Mouse (Mus musculus) adrenal gland, adult 8-10 months (tissue): ENCODE data around the gene Aqp2. TPM values are rescaled to one million over a fixed set of nuclear protein-coding genes. Genes with fewer than 3 reads are reported as not detected.

Experiments
- DNase-seq: peaks from one replicate; pipeline ENCODE4 v3.0.0; 2022
- total RNA-seq, 4 experiments: library from RNA; stranded (reverse); gene quantifications; 2 replicates each; pipeline ENCODE4 v1.2.4; 2022

The Aqp2 gene
- total RNA-seq, 4 experiments from 2014 or later = 1.0 to 5.2 (median 1.9) TPM

DNA sequence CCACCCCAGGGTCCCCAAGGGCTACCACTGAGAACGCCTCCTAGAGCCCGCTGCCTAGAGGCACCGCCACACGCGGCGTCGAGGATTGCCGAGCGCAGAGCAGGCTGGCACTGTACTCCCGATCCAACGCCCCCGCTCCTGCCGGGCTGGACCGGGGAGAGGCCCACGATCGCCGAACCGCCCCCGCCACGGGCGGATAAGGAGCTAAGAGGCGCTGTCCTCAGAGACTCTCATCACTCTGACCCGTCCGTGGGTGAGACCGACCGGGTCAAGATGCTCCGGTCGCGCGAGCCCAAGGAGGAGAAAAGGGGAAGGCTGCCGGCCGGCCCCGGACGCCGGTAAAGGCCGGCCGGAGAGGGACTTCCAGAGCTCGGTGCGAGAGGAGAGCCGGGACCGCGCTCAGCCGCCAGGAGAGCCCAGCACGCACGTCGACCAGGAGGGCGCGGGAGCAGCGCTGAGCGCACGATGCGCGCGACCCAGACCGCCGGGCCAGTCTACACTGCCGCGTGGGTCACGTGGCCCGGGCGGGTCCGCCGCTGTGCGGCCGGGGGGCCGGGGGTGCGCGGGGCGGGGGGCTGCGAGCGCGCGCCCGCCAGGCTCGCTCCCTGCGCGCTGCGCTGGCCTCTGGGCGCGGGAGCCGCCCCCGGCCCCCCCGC, 11.7 kb downstream of the Aqp2 start, which contains the start of gene Aqp5:
Gene Aqp5 (plus strand): TSS at position 354 of the 656 bp plus-strand sequence.
- no peak for DNase-seq

DNA sequence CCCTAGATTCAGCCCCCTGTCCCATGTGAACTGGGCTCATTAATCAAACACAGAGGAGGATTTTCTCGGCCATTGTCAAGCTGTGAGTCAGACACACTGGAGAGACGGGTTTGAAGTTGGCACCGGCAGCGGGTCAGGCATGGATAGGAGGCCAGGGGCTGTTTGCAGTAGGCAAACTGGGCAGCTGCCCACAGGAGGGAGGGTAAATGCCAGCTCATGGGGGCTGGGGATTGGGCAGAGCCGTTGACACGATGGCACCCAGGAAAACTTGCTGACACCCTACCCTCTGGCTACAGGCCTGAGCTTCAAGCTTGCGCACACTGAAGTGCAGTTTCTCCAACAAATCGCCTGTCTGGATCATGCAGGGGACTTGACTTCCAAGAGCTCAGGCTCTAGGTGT, 13.3 kb downstream of the Aqp2 start:
- DNase-seq = peak; percentile 47

- no peak for DNase-seq
These were observed 14.0 kb downstream of the Aqp2 start for GRCm38 (mm10) chr15:99592877-99593276.

- no peak for DNase-seq
These were observed 16.1 kb downstream of the Aqp2 start for GRCm38 (mm10) chr15:99594951-99595350.

GRCm38 (mm10) chr15:99596056-99596687, 17.3 kb downstream of the Aqp2 start:
- peak; percentile 70 for DNase-seq

- no peak for DNase-seq
These were observed 18.0 kb downstream of the Aqp2 start for GRCm38 (mm10) chr15:99596841-99597240.

GRCm38 (mm10) chr15:99597596-99597995, 18.7 kb downstream of the Aqp2 start:
- no peak for DNase-seq

DNA sequence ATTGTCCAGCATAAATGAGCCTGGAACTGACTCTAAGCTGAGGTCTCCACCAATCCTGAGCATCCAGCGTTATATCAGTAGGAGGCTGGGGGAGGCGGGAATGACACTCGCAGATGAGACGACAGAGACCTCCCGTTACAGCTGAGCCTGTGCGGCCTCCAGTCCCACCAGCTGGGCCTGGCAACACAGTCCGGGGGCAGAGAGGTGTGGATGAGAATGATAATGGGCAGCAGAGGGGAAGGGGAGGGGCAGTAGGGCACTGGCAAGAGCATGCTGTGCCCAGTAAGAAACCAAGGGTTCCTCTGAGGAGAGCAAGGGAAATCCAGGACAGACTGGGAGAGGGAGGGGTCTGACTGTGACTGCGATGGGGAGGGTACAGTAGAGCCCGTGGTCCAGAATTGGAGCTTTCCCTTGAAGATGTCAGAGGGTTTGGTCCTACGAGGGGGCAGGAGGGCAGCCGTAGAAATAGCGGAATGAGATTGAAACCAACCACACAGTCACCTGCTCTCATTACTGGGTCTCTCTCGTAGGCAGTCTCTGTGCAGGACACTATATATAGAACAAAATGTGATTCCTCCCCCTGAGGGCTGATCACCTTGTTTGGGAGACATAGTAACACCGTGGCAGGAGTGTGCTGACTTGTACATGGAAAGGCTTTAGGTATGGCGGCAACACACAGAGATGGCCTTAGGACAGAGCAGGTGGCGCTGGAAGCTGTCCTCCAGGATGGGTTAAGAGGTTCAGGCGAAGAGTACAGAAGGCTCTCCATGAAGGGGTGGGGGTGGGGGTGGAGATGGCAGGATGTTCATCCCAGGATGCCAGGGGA, 20.6 kb downstream of the Aqp2 start:
- no peak for DNase-seq

- no peak for DNase-seq
These were observed 22.3 kb downstream of the Aqp2 start, which contains the start of gene Aqp6 for GRCm38 (mm10) chr15:99600986-99601822. Gene Aqp6, plus strand, starts transcription at chr15:99601400.

DNA sequence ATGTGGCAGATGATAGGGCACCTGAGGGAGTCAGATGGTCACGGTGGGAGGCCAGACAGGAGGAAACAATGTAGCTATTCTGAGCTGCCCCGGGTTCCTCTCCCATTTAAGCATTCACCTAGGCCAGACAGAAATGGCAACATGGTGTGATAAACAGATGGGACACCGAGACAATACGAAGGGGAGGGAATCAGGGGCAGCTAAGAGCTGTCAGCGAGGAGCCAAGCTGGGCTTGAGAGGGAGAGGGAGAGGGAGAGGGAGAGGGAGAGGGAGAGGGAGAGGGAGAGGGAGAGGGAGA, 22.9 kb downstream of the Aqp2 start:
- DNase-seq = no peak

DNA sequence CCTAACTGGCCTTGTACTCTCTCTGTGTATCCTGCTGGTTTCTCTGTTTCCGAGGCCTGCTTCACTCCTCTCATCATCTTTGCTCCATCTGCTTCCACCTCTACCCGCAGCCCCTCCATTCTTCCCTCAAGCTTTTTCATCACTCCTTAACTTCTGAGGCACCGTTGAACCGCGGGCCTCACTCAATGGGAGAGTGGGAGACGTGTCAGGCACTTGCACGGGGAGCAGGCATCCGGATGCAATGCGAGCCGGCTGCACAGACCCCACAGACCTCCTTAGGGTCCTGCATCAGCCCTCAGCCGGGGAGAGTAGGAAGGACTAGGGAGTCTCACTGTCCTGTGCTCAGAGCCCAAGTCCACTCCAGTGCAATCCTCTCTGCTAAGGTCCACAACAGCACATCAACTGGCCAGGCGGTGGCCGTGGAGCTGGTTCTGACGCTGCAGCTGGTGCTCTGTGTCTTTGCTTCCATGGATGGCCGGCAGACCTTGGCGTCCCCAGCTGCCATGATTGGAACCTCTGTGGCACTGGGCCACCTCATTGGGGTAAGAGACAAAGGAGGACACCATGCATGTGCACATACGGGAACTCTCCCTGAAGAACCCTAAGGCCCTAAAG, 23.5 kb downstream of the Aqp2 start:
- no peak for DNase-seq

DNA sequence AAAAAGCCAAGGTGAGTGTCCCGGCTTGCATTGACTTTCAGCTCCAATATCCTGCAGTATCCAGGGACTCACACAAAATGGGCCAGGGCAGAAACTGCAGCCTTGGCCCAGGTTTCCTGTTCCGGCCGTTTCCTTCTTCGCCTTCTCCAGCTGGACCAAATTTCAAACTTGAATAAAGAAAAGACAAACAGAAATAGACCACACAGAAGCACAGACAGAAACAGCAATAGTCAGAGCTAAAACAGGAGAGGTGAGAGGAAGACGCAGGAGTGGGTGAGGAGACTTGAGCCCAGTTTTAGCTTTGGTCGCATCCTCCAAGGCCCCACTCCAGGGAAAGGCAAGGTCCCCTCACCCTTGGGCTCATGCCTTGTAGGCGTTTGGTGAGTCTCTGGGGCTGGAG, 24.4 kb downstream of the Aqp2 start:
- DNase-seq = no peak

- DNase-seq = no peak
These were observed 26.7 kb downstream of the Aqp2 start for GRCm38 (mm10) chr15:99605595-99605994.

- no peak for DNase-seq
These were observed 27.7 kb downstream of the Aqp2 start for GRCm38 (mm10) chr15:99606515-99606914.

- DNase-seq = no peak
These were observed 28.7 kb downstream of the Aqp2 start for GRCm38 (mm10) chr15:99607388-99608113.

GRCm38 (mm10) chr15:99608382-99609125, 29.7 kb downstream of the Aqp2 start:
- no peak for DNase-seq

GRCm38 (mm10) chr15:99611563-99611962, 32.7 kb downstream of the Aqp2 start:
- no peak for DNase-seq

GRCm38 (mm10) chr15:99614273-99614672, 35.4 kb downstream of the Aqp2 start:
- DNase-seq = no peak

- DNase-seq = no peak
These were observed 35.9 kb downstream of the Aqp2 start for GRCm38 (mm10) chr15:99614753-99615152.

- no peak for DNase-seq
These were observed 36.4 kb downstream of the Aqp2 start for GRCm38 (mm10) chr15:99615246-99615645.

GRCm38 (mm10) chr15:99618595-99618994, 39.7 kb downstream of the Aqp2 start:
- no peak for DNase-seq
